Mouse (Mus musculus): ENCODE measurements around the gene Plk1. TPM values are rescaled to one million over a fixed set of nuclear protein-coding genes. Genes with fewer than 3 reads are reported as not detected.
A peak's percentile ranks its signal among the peaks of the same experiment; 100 is the strongest.

Plk1 gene
- polyA plus RNA-seq, 1 experiment from 2014 or later = 155 TPM

- no peak for ATAC-seq (ENCODE audit: insufficient number of reproducible peaks, low FRiP score, low TSS enrichment, low read depth)
- Histone ChIP-seq H3K9me3 (ENCODE audit: control insufficient read depth, low read length) (no peaks in the 10 kb centered on the region), H3K27ac (replicated peaks; ENCODE audit: low read depth, low read length) (no peak overlapping the region), H3K4me1 (ENCODE audit: control insufficient read depth, insufficient read depth, low read length) (no peaks in the 10 kb centered on the region), H3K27me3 (ENCODE audit: control insufficient read depth, insufficient read depth, low read length) (no peaks in the 10 kb centered on the region), H3K9ac (ENCODE audit: low read length) (no peak overlapping the region), H3K4me2 (ENCODE audit: low read depth, severe bottlenecking) (no peak overlapping the region), H3K4me3 (ENCODE audit: low read depth, low read length) (no peak overlapping the region), H3K36me3 (ENCODE audit: control insufficient read depth, insufficient read depth, low read length) (peaks cover 9% of the 10 kb centered on the region)
- DNase-seq (ENCODE audit: low spot score) = no peak
These were observed 22.2 kb upstream of the Plk1 start for GRCm38 (mm10) chr7:122137071-122137470.

- no peak for ATAC-seq (ENCODE audit: insufficient number of reproducible peaks, low FRiP score, low TSS enrichment, low read depth)
- Histone ChIP-seq H3K9ac (ENCODE audit: low read length) (no peak overlapping the region), H3K4me3 (ENCODE audit: low read depth, low read length) (no peak overlapping the region), H3K27me3 (ENCODE audit: control insufficient read depth, insufficient read depth, low read length) (no peaks in the 10 kb centered on the region), H3K4me2 (ENCODE audit: low read depth, severe bottlenecking) (no peak overlapping the region), H3K36me3 (ENCODE audit: control insufficient read depth, insufficient read depth, low read length) (peaks cover 9% of the 10 kb centered on the region), H3K4me1 (ENCODE audit: control insufficient read depth, insufficient read depth, low read length) (no peaks in the 10 kb centered on the region), H3K27ac (replicated peaks; ENCODE audit: low read depth, low read length) (no peak overlapping the region), H3K9me3 (ENCODE audit: control insufficient read depth, low read length) (no peaks in the 10 kb centered on the region)
- no peak for DNase-seq (ENCODE audit: low spot score)
- WGBS = 91% methylated on average over 5 of the region's 5 CpGs
These were observed 21.0 kb upstream of the Plk1 start for GRCm38 (mm10) chr7:122138190-122138589.

GRCm38 (mm10) chr7:122140991-122141390 lies 18.2 kb upstream of the Plk1 start:
- no peak overlapping the region for H3K9ac ChIP-seq (ENCODE audit: low read length)
- H3K27me3 ChIP-seq (ENCODE audit: control insufficient read depth, insufficient read depth, low read length) = no peaks in the 10 kb centered on the region
- H3K36me3 ChIP-seq (ENCODE audit: control insufficient read depth, insufficient read depth, low read length) = peaks cover 10% of the 10 kb centered on the region
- no peak overlapping the region for H3K4me3 ChIP-seq (ENCODE audit: low read depth, low read length)
- ATAC-seq (ENCODE audit: insufficient number of reproducible peaks, low FRiP score, low TSS enrichment, low read depth) (no peak), DNase-seq (ENCODE audit: low spot score) (no peak)
- no peaks in the 10 kb centered on the region for H3K4me1 ChIP-seq (ENCODE audit: control insufficient read depth, insufficient read depth, low read length)
- no peak overlapping the region for H3K27ac ChIP-seq (replicated peaks; ENCODE audit: low read depth, low read length)
- no peaks in the 10 kb centered on the region for H3K9me3 ChIP-seq (ENCODE audit: control insufficient read depth, low read length)
- H3K4me2 ChIP-seq (ENCODE audit: low read depth, severe bottlenecking) = no peak overlapping the region

GRCm38 (mm10) chr7:122152473-122152872 lies 6.8 kb upstream of the Plk1 start:
- no peak for ATAC-seq (ENCODE audit: insufficient number of reproducible peaks, low FRiP score, low TSS enrichment, low read depth)
- no peak overlapping the region for H3K4me2 ChIP-seq (ENCODE audit: low read depth, severe bottlenecking)
- peaks cover 9% of the 10 kb centered on the region; the same call in 1 of the 2 replicates for H3K36me3 ChIP-seq (ENCODE audit: control insufficient read depth, insufficient read depth, low read length)
- no peaks in the 10 kb centered on the region for H3K27me3 ChIP-seq (ENCODE audit: control insufficient read depth, insufficient read depth, low read length)
- no peaks in the 10 kb centered on the region for H3K9me3 ChIP-seq (ENCODE audit: control insufficient read depth, low read length)
- WGBS = 91% methylated on average over 4 of the region's 4 CpGs
- no peak overlapping the region for H3K9ac ChIP-seq (ENCODE audit: low read length)
- no peak overlapping the region for H3K27ac ChIP-seq (replicated peaks; ENCODE audit: low read depth, low read length)
- H3K4me3 ChIP-seq (ENCODE audit: low read depth, low read length) = no peak overlapping the region
- DNase-seq (ENCODE audit: low spot score) = no peak
- peaks cover 1% of the 10 kb centered on the region; the same call in 1 of the 2 replicates for H3K4me1 ChIP-seq (ENCODE audit: control insufficient read depth, insufficient read depth, low read length)

GRCm38 (mm10) chr7:122158488-122158887 lies 751 bp upstream of the Plk1 start:
- peak overlapping the region; percentile 73 for H3K9ac ChIP-seq (ENCODE audit: low read length)
- 5% methylated on average over 13 of the region's 13 CpGs for WGBS
- peak; percentile 10; the same call in 1 of the 2 replicates for ATAC-seq (ENCODE audit: insufficient number of reproducible peaks, low FRiP score, low TSS enrichment, low read depth)
- peak overlapping the region; percentile 86 for H3K4me2 ChIP-seq (ENCODE audit: low read depth, severe bottlenecking)
- no peaks in the 10 kb centered on the region for H3K9me3 ChIP-seq (ENCODE audit: control insufficient read depth, low read length)
- peaks cover 10% of the 10 kb centered on the region for H3K36me3 ChIP-seq (ENCODE audit: control insufficient read depth, insufficient read depth, low read length)
- peak overlapping the region; percentile 84 for H3K4me3 ChIP-seq (ENCODE audit: low read depth, low read length)
- no peak for DNase-seq (ENCODE audit: low spot score)
- H3K4me1 ChIP-seq (ENCODE audit: control insufficient read depth, insufficient read depth, low read length) = peaks cover 17% of the 10 kb centered on the region
- no peaks in the 10 kb centered on the region for H3K27me3 ChIP-seq (ENCODE audit: control insufficient read depth, insufficient read depth, low read length)
- peak overlapping the region; percentile 88 for H3K27ac ChIP-seq (replicated peaks; ENCODE audit: low read depth, low read length)

GRCm38 (mm10) chr7:122160037-122160436 lies 798 bp downstream of the Plk1 start:
- H3K4me2 ChIP-seq (ENCODE audit: low read depth, severe bottlenecking) = peak overlapping the region; percentile 86
- peak; percentile 53 for DNase-seq (ENCODE audit: low spot score)
- WGBS = 0% methylated on average over 12 of the region's 12 CpGs
- H3K27ac ChIP-seq (replicated peaks; ENCODE audit: low read depth, low read length) = peak overlapping the region; percentile 88
- ATAC-seq (ENCODE audit: insufficient number of reproducible peaks, low FRiP score, low TSS enrichment, low read depth) = no peak
- peak overlapping the region; percentile 84 for H3K9ac ChIP-seq (ENCODE audit: low read length)
- H3K27me3 ChIP-seq (ENCODE audit: control insufficient read depth, insufficient read depth, low read length) = no peaks in the 10 kb centered on the region
- H3K36me3 ChIP-seq (ENCODE audit: control insufficient read depth, insufficient read depth, low read length) = peaks cover 15% of the 10 kb centered on the region
- H3K4me1 ChIP-seq (ENCODE audit: control insufficient read depth, insufficient read depth, low read length) = peaks cover 17% of the 10 kb centered on the region
- no peaks in the 10 kb centered on the region for H3K9me3 ChIP-seq (ENCODE audit: control insufficient read depth, low read length)
- peak overlapping the region; percentile 84 for H3K4me3 ChIP-seq (ENCODE audit: low read depth, low read length)

- H3K27me3 ChIP-seq (ENCODE audit: control insufficient read depth, insufficient read depth, low read length) = no peaks in the 10 kb centered on the region
- 91% methylated on average over 6 of the region's 8 CpGs for WGBS
- ATAC-seq (ENCODE audit: insufficient number of reproducible peaks, low FRiP score, low TSS enrichment, low read depth) = no peak
- no peak for DNase-seq (ENCODE audit: low spot score)
- H3K4me1 ChIP-seq (ENCODE audit: control insufficient read depth, insufficient read depth, low read length) = peaks cover 9% of the 10 kb centered on the region; the same call in 1 of the 2 replicates
- H3K9me3 ChIP-seq (ENCODE audit: control insufficient read depth, low read length) = no peaks in the 10 kb centered on the region
- no peak overlapping the region for H3K4me2 ChIP-seq (ENCODE audit: low read depth, severe bottlenecking)
- H3K9ac ChIP-seq (ENCODE audit: low read length) = no peak overlapping the region
- H3K4me3 ChIP-seq (ENCODE audit: low read depth, low read length) = no peak overlapping the region
- H3K27ac ChIP-seq (replicated peaks; ENCODE audit: low read depth, low read length) = no peak overlapping the region
- peaks cover 36% of the 10 kb centered on the region for H3K36me3 ChIP-seq (ENCODE audit: control insufficient read depth, insufficient read depth, low read length)
These were observed 4.5 kb downstream of the Plk1 start for GRCm38 (mm10) chr7:122163766-122164165.

- Histone ChIP-seq H3K36me3 (ENCODE audit: control insufficient read depth, insufficient read depth, low read length) (peaks cover 50% of the 10 kb centered on the region), H3K9me3 (ENCODE audit: control insufficient read depth, low read length) (no peaks in the 10 kb centered on the region), H3K9ac (ENCODE audit: low read length) (no peak overlapping the region), H3K4me2 (ENCODE audit: low read depth, severe bottlenecking) (no peak overlapping the region), H3K4me1 (ENCODE audit: control insufficient read depth, insufficient read depth, low read length) (no peaks in the 10 kb centered on the region), H3K27ac (replicated peaks; ENCODE audit: low read depth, low read length) (no peak overlapping the region), H3K27me3 (ENCODE audit: control insufficient read depth, insufficient read depth, low read length) (no peaks in the 10 kb centered on the region), H3K4me3 (ENCODE audit: low read depth, low read length) (no peak overlapping the region)
- ATAC-seq (ENCODE audit: insufficient number of reproducible peaks, low FRiP score, low TSS enrichment, low read depth) = no peak
- 91% methylated on average over 7 of the region's 7 CpGs for WGBS
- DNase-seq (ENCODE audit: low spot score) = no peak
These were observed 8.0 kb downstream of the Plk1 start for GRCm38 (mm10) chr7:122167203-122167602.

- H3K36me3 ChIP-seq (ENCODE audit: control insufficient read depth, insufficient read depth, low read length) = peaks cover 37% of the 10 kb centered on the region
- 97% methylated on average over 6 of the region's 6 CpGs for WGBS
- DNase-seq (ENCODE audit: low spot score) = no peak
- no peak for ATAC-seq (ENCODE audit: insufficient number of reproducible peaks, low FRiP score, low TSS enrichment, low read depth)
- H3K27ac ChIP-seq (replicated peaks; ENCODE audit: low read depth, low read length) = no peak overlapping the region
- no peaks in the 10 kb centered on the region for H3K9me3 ChIP-seq (ENCODE audit: control insufficient read depth, low read length)
- no peaks in the 10 kb centered on the region for H3K4me1 ChIP-seq (ENCODE audit: control insufficient read depth, insufficient read depth, low read length)
- H3K9ac ChIP-seq (ENCODE audit: low read length) = no peak overlapping the region
- no peak overlapping the region for H3K4me3 ChIP-seq (ENCODE audit: low read depth, low read length)
- no peaks in the 10 kb centered on the region for H3K27me3 ChIP-seq (ENCODE audit: control insufficient read depth, insufficient read depth, low read length)
- H3K4me2 ChIP-seq (ENCODE audit: low read depth, severe bottlenecking) = no peak overlapping the region
These were observed 11.5 kb downstream of the Plk1 start for GRCm38 (mm10) chr7:122170705-122171104.

All from limb, embryonic 11.5 days (tissue).